Mouse (Mus musculus) midbrain, embryonic 15.5 days (tissue): ENCODE measurements around the gene Rab8a. TPM values are rescaled to one million over a fixed set of nuclear protein-coding genes. Genes with fewer than 3 reads are reported as not detected.
A peak's percentile ranks its signal among the peaks of the same experiment; 100 is the strongest.
"Not testable (repeated sequence)": the region's sequence is repeated elsewhere in the genome, so short reads cannot be mapped to it uniquely, and the experiment has no call there.

Source experiments
- ATAC-seq: fragments of 200-750 bp; cut with Nextera tagmentation; replicated peaks from 2 replicates; pipeline ENCODE4 v1.8.0; 2017; ENCODE audit warnings: moderate TSS enrichment
- H3K27ac ChIP-seq: fragments of 300-500 bp; sonication (generic); 2 replicates; pipeline ENCODE4 v1.5.1; 2015; ENCODE audit warnings: mild to moderate bottlenecking, inconsistent platforms
- H3K27me3 ChIP-seq: fragments of 300-500 bp; sonication (generic); replicated peaks from 2 replicates; pipeline ENCODE4 v1.6.1; 2015; ENCODE audit warnings: inconsistent platforms
- H3K36me3 ChIP-seq: fragments of 300-500 bp; sonication (generic); replicated peaks from 2 replicates; pipeline ENCODE4 v1.6.1; 2015; ENCODE audit warnings: inconsistent platforms
- H3K4me1 ChIP-seq: fragments of 300-500 bp; sonication (generic); 2 replicates; pipeline ENCODE4 v1.6.1; 2015; ENCODE audit warnings: inconsistent platforms
- H3K4me2 ChIP-seq: fragments of 300-500 bp; sonication (generic); 2 replicates; pipeline ENCODE4 v1.6.1; 2015; ENCODE audit warnings: inconsistent platforms, mild to moderate bottlenecking, moderate library complexity
- H3K4me3 ChIP-seq: fragments of 300-500 bp; sonication (generic); 2 replicates; pipeline ENCODE4 v1.5.1; 2015; ENCODE audit warnings: mild to moderate bottlenecking, inconsistent platforms
- H3K9ac ChIP-seq: fragments of 300-500 bp; sonication (generic); 2 replicates; pipeline ENCODE4 v1.6.1; 2015; ENCODE audit warnings: mild to moderate bottlenecking, inconsistent platforms
- H3K9me3 ChIP-seq: fragments of 300-500 bp; sonication (generic); 2 replicates; pipeline ENCODE4 v1.6.1; 2016; ENCODE audit warnings: inconsistent platforms
- WGBS: fragments of 180-500 bp; shearing (Covaris S2); methylation state at CpG from one replicate; pipeline ENCODE4 v1.1.7; 2015; ENCODE audit warnings: mixed read lengths; 5-methylcytosine and 5-hydroxymethylcytosine counted together
- polyA plus RNA-seq: library from polyadenylated mRNA; unstranded; fragments of >200 nt; fragmentation: Nextera tagmentation; extraction: Ambion mirVana; gene quantifications from 2 replicates; pipeline ENCODE4 v1.2.1, GENCODE M21; 2015

The Rab8a gene
- 88.8 and 91.6 TPM in 2 replicates for polyA plus RNA-seq

- H3K4me2 ChIP-seq, result peak within 1 kb of the TSS; percentile 73
- H3K36me3 ChIP-seq, result 0 out of 2 replicates have a peak, but pooled peaks cover 3% of the 10 kb centered on the region
- peak within 1 kb of the TSS; percentile 93 for H3K9ac ChIP-seq
- H3K27me3 ChIP-seq, result no peaks in the 10 kb centered on the region
- ATAC-seq, result peak; percentile 99
- H3K27ac ChIP-seq, result peak within 1 kb of the TSS; percentile 83
- H3K4me3 ChIP-seq, result peak within 1 kb of the TSS; percentile 79
- H3K4me1 ChIP-seq, result peaks cover 28% of the 10 kb centered on the region
- under 1% methylated on average over 82 of the region's 82 CpGs for WGBS
- H3K9me3 ChIP-seq, result no peaks in the 10 kb centered on the region
Measured at GRCm38 (mm10) chr8:72160707-72161697, at the start of gene Rab8a. Rab8a (plus strand) TSS chr8:72161200.

GRCm38 (mm10) chr8:72112486-72112885 lies 48.5 kb upstream of the Rab8a start:
- WGBS, result 76% methylated on average over 3 of the region's 3 CpGs

GRCm38 (mm10) chr8:72115202-72115601 lies 45.8 kb upstream of the Rab8a start:
- Histone ChIP-seq H3K9me3 (no peaks in the 10 kb centered on the region), H3K4me2 (no peak overlapping the region), H3K4me3 (no peak overlapping the region), H3K27me3 (no peaks in the 10 kb centered on the region), H3K36me3 (no peaks in the 10 kb centered on the region), H3K27ac (no peak overlapping the region), H3K9ac (no peak overlapping the region), H3K4me1 (no peaks in the 10 kb centered on the region)
- WGBS, result 85% methylated on average over 2 of the region's 2 CpGs
- ATAC-seq, result no peak

More at GRCm38 (mm10) chr8:72112486-72112885, 48.5 kb upstream of the Rab8a start:
- ATAC-seq, result no peak
- Histone ChIP-seq H3K9me3 (no peaks in the 10 kb centered on the region), H3K4me3 (no peak overlapping the region), H3K27ac (no peak overlapping the region), H3K36me3 (no peaks in the 10 kb centered on the region), H3K4me1 (no peaks in the 10 kb centered on the region), H3K9ac (no peak overlapping the region), H3K4me2 (no peak overlapping the region), H3K27me3 (no peaks in the 10 kb centered on the region)

DNA sequence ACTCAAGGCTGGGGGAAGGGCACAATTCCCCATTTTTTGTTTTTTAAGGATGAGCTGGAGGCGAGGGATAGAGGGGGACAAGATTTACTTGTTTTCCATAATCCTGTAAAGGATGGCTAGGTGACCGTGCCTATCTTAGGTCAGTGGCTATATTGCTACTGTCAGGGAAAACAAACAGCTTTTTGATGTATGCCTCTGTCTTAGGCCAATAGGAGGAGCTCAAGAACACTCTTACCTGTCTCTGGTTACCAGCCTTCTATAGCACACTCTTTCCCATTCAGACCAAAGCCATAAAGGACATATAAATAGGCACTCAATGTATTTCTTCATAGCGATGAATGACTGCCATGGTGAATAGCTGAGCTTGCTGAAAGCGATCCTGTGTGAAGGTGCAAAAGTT lies 42.4 kb upstream of the Rab8a start:
- no peaks in the 10 kb centered on the region for H3K4me1 ChIP-seq
- H3K9me3 ChIP-seq, result no peaks in the 10 kb centered on the region
- H3K4me2 ChIP-seq, result no peak overlapping the region
- no peaks in the 10 kb centered on the region for H3K36me3 ChIP-seq
- H3K4me3 ChIP-seq, result no peak overlapping the region
- ATAC-seq, result no peak
- H3K27me3 ChIP-seq, result no peaks in the 10 kb centered on the region
- H3K27ac ChIP-seq, result no peak overlapping the region
- 57% methylated on average over 4 of the region's 4 CpGs for WGBS
- H3K9ac ChIP-seq, result no peak overlapping the region

- WGBS, result 56% methylated on average over 3 of the region's 3 CpGs
- not testable (repeated sequence) for H3K36me3 ChIP-seq, H3K9ac ChIP-seq, H3K4me2 ChIP-seq, H3K4me1 ChIP-seq, H3K27ac ChIP-seq, H3K27me3 ChIP-seq, ATAC-seq, H3K4me3 ChIP-seq, H3K9me3 ChIP-seq
Measured at GRCm38 (mm10) chr8:72121486-72121885, 39.5 kb upstream of the Rab8a start.

DNA sequence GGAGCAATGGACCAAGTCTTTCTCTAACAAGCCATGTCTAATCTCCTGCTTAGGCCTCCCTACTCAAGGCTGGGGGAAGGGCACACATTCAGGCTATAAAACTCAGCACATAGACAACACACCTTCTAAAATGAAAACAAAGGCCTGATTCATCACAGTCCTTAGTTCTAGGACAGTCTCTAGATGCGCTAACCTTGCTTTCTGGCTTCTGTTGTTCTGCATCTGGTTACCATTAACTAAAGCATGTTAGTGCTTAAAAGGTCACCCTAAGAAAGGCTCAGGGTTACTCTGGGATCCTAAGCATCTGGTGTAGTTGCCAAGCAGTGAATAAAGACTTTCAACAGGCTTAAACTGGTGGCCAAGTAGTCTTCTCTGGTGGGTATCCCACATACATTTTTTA lies 39.0 kb upstream of the Rab8a start:
- Histone ChIP-seq H3K4me3 (no peak overlapping the region), H3K4me2 (no peak overlapping the region), H3K36me3 (no peaks in the 10 kb centered on the region), H3K9me3 (no peaks in the 10 kb centered on the region), H3K27me3 (no peaks in the 10 kb centered on the region), H3K4me1 (no peaks in the 10 kb centered on the region), H3K9ac (no peak overlapping the region), H3K27ac (no peak overlapping the region)
- no peak for ATAC-seq
- whole genome bisulfite sequencing, result 38% methylated on average over 1 of the region's 1 CpGs

DNA sequence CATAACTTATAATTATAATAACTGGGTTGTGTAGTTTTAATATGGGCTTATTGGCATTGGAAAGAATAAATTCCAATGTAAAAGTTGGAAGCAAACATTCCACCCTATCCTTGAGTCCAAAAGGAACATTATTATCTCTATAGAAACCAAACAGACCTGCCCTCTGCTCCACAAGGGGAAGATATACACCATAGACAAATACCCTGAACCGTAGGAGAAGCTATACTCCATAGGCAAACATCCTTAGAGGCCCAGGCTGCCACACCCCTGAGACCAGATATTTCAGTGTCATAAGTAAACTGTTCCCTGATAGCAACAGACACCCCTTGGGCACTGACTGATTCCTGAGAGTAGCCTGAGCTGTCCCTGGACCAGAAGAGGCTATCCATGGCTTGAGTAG lies 33.2 kb upstream of the Rab8a start:
- no peak overlapping the region for H3K4me2 ChIP-seq
- H3K9ac ChIP-seq, result no peak overlapping the region
- no peaks in the 10 kb centered on the region for H3K27me3 ChIP-seq
- H3K4me1 ChIP-seq, result no peaks in the 10 kb centered on the region
- H3K27ac ChIP-seq, result no peak overlapping the region
- H3K4me3 ChIP-seq, result no peak overlapping the region
- WGBS, result 82% methylated on average over 1 of the region's 1 CpGs
- H3K9me3 ChIP-seq, result no peaks in the 10 kb centered on the region
- ATAC-seq, result no peak
- H3K36me3 ChIP-seq, result no peaks in the 10 kb centered on the region

DNA sequence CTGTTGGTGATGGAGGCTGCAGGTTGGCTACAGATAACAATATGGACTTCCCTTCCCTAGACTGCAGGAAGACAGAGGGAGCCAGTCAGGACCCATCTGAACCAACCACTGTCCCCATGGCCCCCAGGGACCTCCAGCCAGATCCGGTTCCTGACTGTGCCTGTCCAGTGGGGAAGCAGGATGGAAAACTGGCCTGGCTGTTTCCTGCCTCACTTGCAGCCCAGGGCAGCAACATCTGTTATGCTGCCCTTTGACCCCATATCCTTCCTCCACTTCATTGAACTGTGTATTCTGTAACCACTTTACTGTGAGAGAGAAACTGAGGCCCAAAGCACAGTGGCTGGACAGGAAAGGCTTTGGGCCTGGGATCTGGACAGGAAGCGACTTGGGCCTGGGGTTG lies 29.7 kb upstream of the Rab8a start:
- Histone ChIP-seq H3K4me1 (peaks cover 8% of the 10 kb centered on the region), H3K27me3 (no peaks in the 10 kb centered on the region), H3K4me3 (no peak overlapping the region), H3K9ac (no peak overlapping the region), H3K4me2 (no peak overlapping the region), H3K9me3 (no peaks in the 10 kb centered on the region), H3K27ac (no peak overlapping the region), H3K36me3 (no peaks in the 10 kb centered on the region)
- WGBS, result 88% methylated on average over 2 of the region's 2 CpGs
- no peak for ATAC-seq

- no peaks in the 10 kb centered on the region for H3K9me3 ChIP-seq
- no peak overlapping the region for H3K4me2 ChIP-seq
- WGBS, result 79% methylated on average over 2 of the region's 2 CpGs
- no peak overlapping the region for H3K27ac ChIP-seq
- no peaks in the 10 kb centered on the region for H3K36me3 ChIP-seq
- H3K9ac ChIP-seq, result no peak overlapping the region
- H3K4me1 ChIP-seq, result peaks cover 14% of the 10 kb centered on the region
- H3K4me3 ChIP-seq, result no peak overlapping the region
- no peaks in the 10 kb centered on the region for H3K27me3 ChIP-seq
- no peak for ATAC-seq
Measured at GRCm38 (mm10) chr8:72131901-72132300, 29.1 kb upstream of the Rab8a start.

DNA sequence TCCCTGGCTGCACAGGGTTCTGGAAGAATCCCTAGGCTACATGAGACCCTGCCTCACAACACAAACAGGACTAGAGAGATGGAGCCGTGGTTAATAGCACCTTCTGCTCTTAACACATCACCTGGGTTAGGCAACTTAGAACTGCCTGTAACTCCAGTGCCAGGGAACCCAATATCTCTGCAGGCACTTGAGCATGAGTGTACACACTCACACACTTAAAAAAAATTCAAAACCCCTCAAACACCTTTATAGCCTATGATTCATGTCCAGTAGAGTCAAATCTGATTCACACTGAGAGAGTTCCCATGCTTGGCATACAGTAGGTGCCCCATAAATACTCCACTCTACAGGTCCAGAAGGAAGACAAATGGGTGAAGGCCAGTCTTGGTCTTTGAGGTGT lies 28.6 kb upstream of the Rab8a start:
- Histone ChIP-seq H3K27ac (no peak overlapping the region), H3K27me3 (no peaks in the 10 kb centered on the region), H3K4me3 (no peak overlapping the region), H3K9ac (no peak overlapping the region), H3K9me3 (no peaks in the 10 kb centered on the region), H3K4me2 (no peak overlapping the region), H3K36me3 (no peaks in the 10 kb centered on the region), H3K4me1 (peaks cover 17% of the 10 kb centered on the region)
- WGBS, result 100% methylated on average over 1 of the region's 1 CpGs
- ATAC-seq, result no peak

GRCm38 (mm10) chr8:72132891-72133290 lies 28.1 kb upstream of the Rab8a start:
- 86% methylated on average over 1 of the region's 1 CpGs for WGBS
- peaks cover 17% of the 10 kb centered on the region for H3K4me1 ChIP-seq
- ATAC-seq, result no peak

DNA sequence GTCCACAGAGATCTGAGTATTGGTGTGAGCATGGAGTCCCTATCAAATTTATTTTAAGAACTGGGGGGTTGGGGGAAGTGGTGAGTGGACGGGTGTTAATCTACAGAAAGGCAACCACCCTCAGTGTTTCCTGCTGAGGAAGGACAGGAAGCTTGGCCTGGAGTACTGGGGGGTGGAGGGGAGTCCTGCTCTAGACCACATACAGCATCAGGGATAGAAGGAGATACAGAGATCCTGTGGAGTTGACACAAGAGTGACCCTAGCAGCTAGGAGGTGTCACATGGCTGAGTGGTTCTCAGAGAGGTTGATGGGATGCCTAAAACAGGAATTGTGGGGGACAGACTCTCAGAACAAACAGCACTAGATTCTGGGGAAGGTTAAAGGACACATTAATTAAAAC lies 27.5 kb upstream of the Rab8a start:
- Histone ChIP-seq H3K27me3 (no peaks in the 10 kb centered on the region), H3K36me3 (0 out of 2 replicates have a peak, but pooled peaks cover under 1% of the 10 kb centered on the region), H3K4me1 (peaks cover 17% of the 10 kb centered on the region), H3K4me3 (no peak overlapping the region), H3K9me3 (no peaks in the 10 kb centered on the region), H3K9ac (no peak overlapping the region), H3K4me2 (no peak overlapping the region), H3K27ac (no peak overlapping the region)
- 79% methylated on average over 1 of the region's 1 CpGs for WGBS
- ATAC-seq, result no peak

More at GRCm38 (mm10) chr8:72132891-72133290, 28.1 kb upstream of the Rab8a start:
- Histone ChIP-seq H3K27ac (no peak overlapping the region), H3K4me3 (no peak overlapping the region), H3K9ac (no peak overlapping the region), H3K36me3 (no peaks in the 10 kb centered on the region), H3K4me2 (no peak overlapping the region), H3K9me3 (no peaks in the 10 kb centered on the region), H3K27me3 (no peaks in the 10 kb centered on the region)
